Mouse (Mus musculus): ENCODE measurements at regions not wholly inside any gene's neighbourhood (a gene's known extent, or its start where the extent isn't known, plus 50 kb on each side); places are given as distances from the start of the nearest gene placed in this dataset.
A peak's percentile ranks its signal among the peaks of the same experiment; 100 is the strongest.
"Not testable (repeated sequence)": the region's sequence is repeated elsewhere in the genome, so short reads cannot be mapped to it uniquely, and the experiment has no call there.

- Histone ChIP-seq H3K27ac (replicated peaks; ENCODE audit: low read depth, low read length) (no peak overlapping the region), H3K4me3 (ENCODE audit: insufficient read depth, low read depth, low read length) (no peak overlapping the region), H3K4me1 (ENCODE audit: control insufficient read depth, insufficient read depth, insufficient read length, low read length) (no peaks in the 10 kb centered on the region)
These were observed 101.6 kb downstream of the Slc25a24 start for GRCm38 (mm10) chr3:109224526-109224925.

GRCm38 (mm10) chr3:109234275-109234674, 106.2 kb upstream of the Vav3 start:
- peaks cover 6% of the 10 kb centered on the region; the same call in 1 of the 2 replicates for H3K4me1 ChIP-seq (ENCODE audit: control insufficient read depth, insufficient read depth, insufficient read length, low read length)
- H3K4me3 ChIP-seq (ENCODE audit: insufficient read depth, low read depth, low read length) = no peak overlapping the region
- H3K27ac ChIP-seq (replicated peaks; ENCODE audit: low read depth, low read length) = no peak overlapping the region

GRCm38 (mm10) chr3:109236918-109237317, 103.5 kb upstream of the Vav3 start:
- H3K27ac ChIP-seq (replicated peaks; ENCODE audit: low read depth, low read length) = no peak overlapping the region
- peaks cover 6% of the 10 kb centered on the region; the same call in 1 of the 2 replicates for H3K4me1 ChIP-seq (ENCODE audit: control insufficient read depth, insufficient read depth, insufficient read length, low read length)
- H3K4me3 ChIP-seq (ENCODE audit: insufficient read depth, low read depth, low read length) = no peak overlapping the region

- Histone ChIP-seq H3K4me1 (ENCODE audit: control insufficient read depth, insufficient read depth, insufficient read length, low read length) (peaks cover 6% of the 10 kb centered on the region; the same call in 1 of the 2 replicates), H3K27ac (replicated peaks; ENCODE audit: low read depth, low read length) (no peak overlapping the region), H3K4me3 (ENCODE audit: insufficient read depth, low read depth, low read length) (no peak overlapping the region)
These were observed 97.0 kb upstream of the Vav3 start for GRCm38 (mm10) chr3:109243491-109243890.

- Histone ChIP-seq H3K4me1 (ENCODE audit: control insufficient read depth, insufficient read depth, insufficient read length, low read length) (peaks cover 19% of the 10 kb centered on the region), H3K4me3 (ENCODE audit: insufficient read depth, low read depth, low read length) (no peak overlapping the region), H3K27ac (replicated peaks; ENCODE audit: low read depth, low read length) (peak overlapping the region; percentile 7; the same call in 1 of the 2 replicates)
These were observed 91.7 kb upstream of the Vav3 start for GRCm38 (mm10) chr3:109248801-109249200.

DNA sequence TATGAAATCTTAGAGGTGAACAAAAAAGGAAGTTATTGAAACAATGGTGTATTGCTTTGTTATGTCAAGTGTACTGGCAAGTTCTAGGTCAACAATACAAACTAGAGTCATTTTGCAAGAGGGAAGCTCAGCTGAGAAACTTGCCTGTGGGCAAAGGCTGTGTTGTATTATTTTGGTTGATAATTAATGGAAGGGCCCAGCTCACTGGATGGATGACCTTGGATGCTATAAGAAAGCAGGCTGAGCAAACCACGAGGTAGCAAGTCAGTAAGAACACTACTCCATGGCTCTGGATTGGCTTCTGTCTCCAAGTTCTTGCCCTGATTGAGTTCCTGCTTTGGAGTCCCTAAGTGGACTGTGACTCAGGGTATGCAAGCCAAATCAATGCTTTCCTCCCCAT, 91.1 kb upstream of the Vav3 start:
- H3K4me1 ChIP-seq (ENCODE audit: control insufficient read depth, insufficient read depth, insufficient read length, low read length) = peaks cover 24% of the 10 kb centered on the region
- H3K27ac ChIP-seq (replicated peaks; ENCODE audit: low read depth, low read length) = peak overlapping the region; percentile 66
- no peak overlapping the region for H3K4me3 ChIP-seq (ENCODE audit: insufficient read depth, low read depth, low read length)

- Histone ChIP-seq H3K4me3 (ENCODE audit: insufficient read depth, low read depth, low read length) (no peak overlapping the region), H3K4me1 (ENCODE audit: control insufficient read depth, insufficient read depth, insufficient read length, low read length) (peaks cover 29% of the 10 kb centered on the region), H3K27ac (replicated peaks; ENCODE audit: low read depth, low read length) (no peak overlapping the region)
These were observed 90.5 kb upstream of the Vav3 start for GRCm38 (mm10) chr3:109249989-109250388.

- Histone ChIP-seq H3K4me1 (ENCODE audit: control insufficient read depth, insufficient read depth, insufficient read length, low read length) (peaks cover 31% of the 10 kb centered on the region), H3K4me3 (ENCODE audit: insufficient read depth, low read depth, low read length) (no peak overlapping the region), H3K27ac (replicated peaks; ENCODE audit: low read depth, low read length) (peak overlapping the region; percentile 98)
These were observed 88.7 kb upstream of the Vav3 start for GRCm38 (mm10) chr3:109251716-109252115.

DNA sequence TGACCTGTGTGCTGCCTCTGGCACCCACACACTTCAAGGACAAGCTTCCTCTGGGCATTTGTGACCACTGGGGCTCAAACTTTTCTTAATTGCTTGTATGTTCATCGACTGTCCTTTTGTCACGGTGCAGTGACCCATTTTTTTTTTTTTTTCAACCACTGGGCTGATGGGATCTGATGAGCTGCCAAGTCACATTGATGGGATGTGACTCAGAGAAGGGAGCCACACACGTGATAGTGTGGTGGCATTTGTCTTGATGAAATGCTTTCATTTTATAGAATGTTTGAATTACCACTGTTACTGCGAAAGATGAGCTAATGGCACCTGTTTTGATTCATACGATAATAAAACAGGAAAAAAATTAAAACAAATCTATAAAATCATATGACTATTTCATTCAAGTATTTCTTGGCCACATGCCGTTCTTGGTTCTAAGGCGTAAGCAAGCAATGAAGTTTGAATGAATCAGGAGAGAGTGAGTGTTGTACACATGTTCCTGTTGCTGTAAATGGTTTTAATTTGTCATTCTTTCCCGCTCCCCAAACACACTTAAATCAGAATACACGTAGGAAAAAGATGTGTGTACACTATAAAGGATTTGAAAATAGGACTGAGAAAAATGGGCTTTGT, 86.3 kb upstream of the Vav3 start:
- H3K4me1 ChIP-seq (ENCODE audit: control insufficient read depth, insufficient read depth, insufficient read length, low read length) = peaks cover 28% of the 10 kb centered on the region
- peak overlapping the region; percentile 83 for H3K27ac ChIP-seq (replicated peaks; ENCODE audit: low read depth, low read length)
- no peak overlapping the region for H3K4me3 ChIP-seq (ENCODE audit: insufficient read depth, low read depth, low read length)

- H3K27ac ChIP-seq (replicated peaks; ENCODE audit: low read depth, low read length) = peak overlapping the region; percentile 83
- peaks cover 28% of the 10 kb centered on the region for H3K4me1 ChIP-seq (ENCODE audit: control insufficient read depth, insufficient read depth, insufficient read length, low read length)
- no peak overlapping the region for H3K4me3 ChIP-seq (ENCODE audit: insufficient read depth, low read depth, low read length)
These were observed 85.5 kb upstream of the Vav3 start for GRCm38 (mm10) chr3:109254957-109255356.

- Histone ChIP-seq H3K27ac (replicated peaks; ENCODE audit: low read depth, low read length) (no peak overlapping the region), H3K4me1 (ENCODE audit: control insufficient read depth, insufficient read depth, insufficient read length, low read length) (peaks cover 21% of the 10 kb centered on the region), H3K4me3 (ENCODE audit: insufficient read depth, low read depth, low read length) (no peak overlapping the region)
These were observed 83.7 kb upstream of the Vav3 start for GRCm38 (mm10) chr3:109256723-109257122.

GRCm38 (mm10) chr3:109266947-109267346, 73.5 kb upstream of the Vav3 start:
- H3K4me3 ChIP-seq (ENCODE audit: insufficient read depth, low read depth, low read length); H3K4me1 ChIP-seq (ENCODE audit: control insufficient read depth, insufficient read depth, insufficient read length, low read length); H3K27ac ChIP-seq (replicated peaks; ENCODE audit: low read depth, low read length): not testable (repeated sequence)

GRCm38 (mm10) chr3:109270783-109271182, 69.7 kb upstream of the Vav3 start:
- no peak overlapping the region for H3K27ac ChIP-seq (replicated peaks; ENCODE audit: low read depth, low read length)
- H3K4me1 ChIP-seq (ENCODE audit: control insufficient read depth, insufficient read depth, insufficient read length, low read length) = peaks cover 2% of the 10 kb centered on the region; the same call in 1 of the 2 replicates
- H3K4me3 ChIP-seq (ENCODE audit: insufficient read depth, low read depth, low read length) = no peak overlapping the region

GRCm38 (mm10) chr3:109273074-109273801, 67.2 kb upstream of the Vav3 start:
- Histone ChIP-seq H3K4me3 (ENCODE audit: insufficient read depth, low read depth, low read length) (no peak overlapping the region), H3K4me1 (ENCODE audit: control insufficient read depth, insufficient read depth, insufficient read length, low read length) (peaks cover 2% of the 10 kb centered on the region; the same call in 1 of the 2 replicates), H3K27ac (replicated peaks; ENCODE audit: low read depth, low read length) (no peak overlapping the region)

DNA sequence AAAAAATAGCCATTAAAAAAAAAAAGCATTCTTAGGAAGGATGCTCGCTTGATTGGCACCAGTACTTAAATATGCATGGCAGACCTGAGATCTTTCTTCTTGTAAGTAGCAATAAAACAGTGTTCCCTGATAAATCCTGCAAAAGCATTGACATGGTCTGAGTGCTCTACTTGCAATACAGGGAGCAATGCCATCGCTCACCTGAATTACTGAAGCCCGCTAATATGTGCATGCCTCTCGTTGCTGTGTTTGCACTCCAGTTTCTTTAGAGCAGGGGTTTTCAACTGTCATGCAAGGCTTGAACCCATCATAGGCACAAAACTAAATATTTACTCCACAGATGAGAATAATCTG, 66.7 kb upstream of the Vav3 start:
- Histone ChIP-seq H3K27ac (replicated peaks; ENCODE audit: low read depth, low read length) (no peak overlapping the region), H3K4me3 (ENCODE audit: insufficient read depth, low read depth, low read length) (no peak overlapping the region), H3K4me1 (ENCODE audit: control insufficient read depth, insufficient read depth, insufficient read length, low read length) (peaks cover 2% of the 10 kb centered on the region; the same call in 1 of the 2 replicates)

DNA sequence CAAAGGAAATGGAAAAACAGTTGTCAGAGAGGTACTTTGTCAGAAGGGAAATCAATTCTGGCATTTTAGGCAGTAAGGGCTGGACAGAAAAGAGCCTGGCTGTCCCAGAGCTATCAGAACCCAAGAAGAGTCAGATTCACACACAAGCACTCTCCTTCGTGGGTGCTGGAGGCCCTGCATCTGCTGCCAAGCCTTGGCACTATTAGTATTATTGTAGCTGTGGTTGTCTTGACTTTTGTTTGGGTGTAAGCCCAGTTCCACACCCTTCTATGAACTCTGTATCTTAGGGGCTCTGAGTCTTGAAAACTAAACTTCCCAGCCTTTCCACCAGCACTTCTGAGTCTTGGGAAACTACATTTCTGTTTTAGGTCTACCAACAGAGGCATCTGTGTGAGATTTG, 61.4 kb upstream of the Vav3 start:
- H3K4me1 ChIP-seq (ENCODE audit: control insufficient read depth, insufficient read depth, insufficient read length, low read length) = no peaks in the 10 kb centered on the region
- H3K27ac ChIP-seq (replicated peaks; ENCODE audit: low read depth, low read length) = no peak overlapping the region
- no peak overlapping the region for H3K4me3 ChIP-seq (ENCODE audit: insufficient read depth, low read depth, low read length)

Data from brown adipose tissue, adult 24 weeks (tissue).